Mouse (Mus musculus) naive thymus-derived CD4-positive, alpha-beta T cell, adult 5 months (primary cell): ENCODE data around the gene Vmn1r163. TPM values are rescaled to one million over a fixed set of nuclear protein-coding genes. Genes with fewer than 3 reads are reported as not detected.

Experiments used
- polyA plus RNA-seq: library from polyadenylated mRNA; unstranded; fragments of 100-300 nt; shearing (Covaris generic); gene quantifications from one replicate; pipeline ENCODE4 v1.2.1, GENCODE M21; 2017

The Vmn1r163 gene
- not detected for polyA plus RNA-seq

GRCm38 (mm10) chr7:23055240-23055639 lies at the start of gene Vmn1r163:
Gene Vmn1r163 (plus strand): TSS chr7:23055540.

GRCm38 (mm10) chr7:23019823-23020222 lies 35.5 kb upstream of the Vmn1r163 start, which contains the start of gene Gm4216:
Gene Gm4216 (minus strand): TSS chr7:23019923.

DNA sequence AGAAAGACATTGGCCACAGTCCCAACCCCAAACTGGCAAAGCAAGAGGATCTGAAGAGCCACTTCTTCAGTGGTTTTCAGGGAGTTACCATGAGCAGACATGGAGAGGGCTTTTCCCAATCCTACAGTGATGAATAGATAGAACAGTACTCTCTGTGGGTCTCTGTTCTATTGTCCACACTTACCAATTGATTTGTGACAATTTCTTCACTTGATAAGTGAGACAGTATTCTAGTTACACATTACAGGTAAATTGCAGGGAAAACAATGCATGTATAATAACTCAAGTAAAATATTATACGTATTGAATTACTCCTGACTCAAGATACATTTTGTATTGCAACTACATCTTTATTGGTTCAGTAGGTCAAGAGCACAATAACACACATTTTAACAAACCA lies 12.0 kb downstream of the Vmn1r163 start, which contains the start of gene Gm8720:
Gm8720 (minus strand) TSS at position 101 of the 400 bp plus-strand sequence.

Other genes starting within 250 kb of the Vmn1r163 start
- not detected for gene Vmn1r159, start 211.9 kb upstream of the Vmn1r163 start, polyA plus RNA-seq
- gene Vmn1r160, start 184.3 kb upstream of the Vmn1r163 start, polyA plus RNA-seq: not detected
- not detected for gene Gm4214, start 70.9 kb upstream of the Vmn1r163 start, polyA plus RNA-seq
- gene Gm4216, start 35.6 kb upstream of the Vmn1r163 start, polyA plus RNA-seq: not detected
- not detected for gene Gm8720, start 11.9 kb downstream of the Vmn1r163 start, polyA plus RNA-seq
- gene Gm10662, start 88.9 kb downstream of the Vmn1r163 start, polyA plus RNA-seq: not detected
- gene Vmn1r165, start 161.8 kb downstream of the Vmn1r163 start, polyA plus RNA-seq: not detected
- gene Vmn1r166, start 196.1 kb downstream of the Vmn1r163 start, polyA plus RNA-seq: not detected
- gene Gm6902, start 223.4 kb downstream of the Vmn1r163 start, polyA plus RNA-seq: not detected
- gene Nlrp4e, start 245.7 kb downstream of the Vmn1r163 start, polyA plus RNA-seq: 0.15 TPM